Mouse (Mus musculus): ENCODE results near the gene Tmem63b. TPM values are rescaled to one million over a fixed set of nuclear protein-coding genes. Genes with fewer than 3 reads are reported as not detected.
A peak's percentile ranks its signal among the peaks of the same experiment; 100 is the strongest.

Tmem63b gene
- polyA plus RNA-seq, 1 experiment from 2014 or later: 38.0 TPM

DNA sequence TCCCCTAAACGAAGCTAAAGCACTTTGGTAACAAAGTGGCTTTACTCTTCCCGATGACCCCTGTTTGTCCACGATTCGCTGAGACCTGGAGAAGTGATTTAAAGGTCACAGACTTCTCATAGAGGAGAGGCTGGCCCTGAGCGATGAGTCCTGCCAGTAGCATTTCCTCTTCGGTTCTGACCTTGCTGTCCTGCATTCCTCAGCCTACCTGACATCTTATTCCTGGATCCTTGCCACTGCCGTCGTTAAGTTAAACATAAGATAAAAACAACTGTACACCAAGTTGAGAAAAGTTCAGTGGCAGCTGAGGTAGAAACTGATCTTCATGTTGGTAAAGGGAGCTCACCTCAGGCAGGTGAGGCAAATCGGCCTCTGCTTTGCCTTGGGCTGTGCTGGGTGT lies 2.4 kb upstream of the Tmem63b start:
- WGBS: 87% methylated on average over 9 of the region's 9 CpGs
- H3K4me2 ChIP-seq: no peak overlapping the region
- ATAC-seq (ENCODE audit: insufficient number of reproducible peaks, insufficient read depth, low FRiP score, low TSS enrichment, low read depth): no peak

DNA sequence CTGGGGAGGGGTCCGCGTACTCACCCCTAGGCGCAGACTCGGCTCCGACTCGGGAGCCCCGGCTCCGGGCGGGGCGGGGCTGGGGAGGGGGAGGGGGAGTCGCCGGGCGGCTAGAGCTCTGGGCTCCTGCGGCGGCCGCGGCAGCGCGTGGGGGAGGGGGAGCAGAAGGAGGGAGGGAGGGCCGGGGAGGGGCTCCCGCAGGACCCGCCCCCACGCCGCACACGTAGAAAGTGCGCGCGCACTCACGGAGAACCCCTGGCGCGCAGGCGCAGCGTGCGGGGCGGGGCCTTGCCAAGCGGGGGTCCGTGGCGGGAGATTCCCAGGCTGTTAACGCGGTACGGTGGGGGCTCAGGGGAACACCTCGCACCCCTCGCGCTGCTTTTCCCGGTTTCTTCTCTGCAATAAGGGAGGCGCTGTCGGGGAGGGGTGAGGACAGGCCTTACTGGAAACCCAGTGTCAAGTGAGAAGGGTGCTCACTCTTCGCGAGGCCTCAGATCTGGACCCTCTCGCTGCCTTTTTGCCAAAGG lies 549 bp downstream of the Tmem63b start, which contains the start of gene Mrpl14:
Mrpl14 (plus strand) TSS at position 230 of the 527 bp plus-strand sequence.
- Histone ChIP-seq H3K4me3 (peak within 1 kb of the TSS; percentile 90), H3K4me2 (peak within 1 kb of the TSS; percentile 87), H3K4me1 (peaks cover 31% of the 10 kb centered on the region), H3K9ac (peak within 1 kb of the TSS; percentile 92), H3K9me3 (no peaks in the 10 kb centered on the region), H3K27me3 (no peaks in the 10 kb centered on the region), H3K36me3 (no peaks in the 10 kb centered on the region), H3K27ac (peak within 1 kb of the TSS; percentile 89)
- WGBS: under 1% methylated on average over 45 of the region's 50 CpGs
- peak; percentile 84 for ATAC-seq (ENCODE audit: insufficient number of reproducible peaks, insufficient read depth, low FRiP score, low TSS enrichment, low read depth)

More for the DNA sequence above, 2.4 kb upstream of the Tmem63b start:
- Histone ChIP-seq H3K27ac (no peak overlapping the region), H3K9ac (no peak overlapping the region), H3K36me3 (no peaks in the 10 kb centered on the region), H3K4me3 (no peak overlapping the region), H3K9me3 (no peaks in the 10 kb centered on the region), H3K4me1 (peaks cover 37% of the 10 kb centered on the region), H3K27me3 (no peaks in the 10 kb centered on the region)

DNA sequence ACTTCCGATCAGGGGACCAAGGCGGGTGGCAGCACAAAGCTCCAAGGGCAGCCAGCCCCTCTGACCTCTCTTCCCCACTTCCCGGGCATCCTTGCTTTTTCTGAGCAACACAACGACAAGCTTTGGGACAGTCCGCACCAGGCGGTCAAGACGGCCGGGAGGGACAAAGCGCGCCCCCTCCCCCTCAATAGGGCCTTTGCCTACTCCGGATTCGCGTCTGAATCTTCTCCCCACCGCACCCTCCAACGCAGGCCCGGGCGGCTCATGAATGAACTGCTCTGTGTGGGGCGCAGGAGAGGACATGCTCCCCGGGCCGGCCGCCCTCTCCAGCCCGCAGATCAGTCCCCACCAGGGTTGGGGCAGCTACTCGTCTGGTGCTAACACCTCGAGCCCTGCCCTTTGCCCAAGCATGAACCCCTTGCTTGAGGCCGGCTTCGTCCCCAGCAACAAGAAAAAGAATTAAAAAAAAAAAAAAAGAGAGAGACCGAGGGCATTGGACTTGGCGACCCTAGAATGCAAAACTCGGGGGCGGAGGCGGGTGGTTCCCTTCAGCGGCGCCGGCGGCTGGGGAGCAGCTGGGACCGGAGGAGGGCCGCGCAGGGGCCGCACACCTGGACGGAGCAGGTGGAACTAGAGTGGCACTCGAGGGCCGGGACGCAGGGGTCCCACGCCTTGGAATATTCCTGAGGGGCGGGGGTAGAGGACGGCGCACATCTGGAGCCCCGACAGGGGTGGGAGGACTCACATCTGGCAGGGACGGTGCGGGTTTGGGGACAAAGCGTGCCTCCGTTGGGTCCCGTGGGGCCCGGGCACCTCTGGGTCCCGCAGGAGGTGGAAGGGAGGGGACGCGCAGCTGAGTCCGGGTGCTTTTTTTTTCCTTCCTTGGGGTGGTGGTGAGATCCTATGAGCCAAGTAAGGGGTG lies 1.3 kb downstream of the Tmem63b start:
- peak overlapping the region; percentile 92 for H3K9ac ChIP-seq
- ATAC-seq (ENCODE audit: insufficient number of reproducible peaks, insufficient read depth, low FRiP score, low TSS enrichment, low read depth): peak; percentile 56
- H3K27me3 ChIP-seq: no peaks in the 10 kb centered on the region
- H3K9me3 ChIP-seq: no peaks in the 10 kb centered on the region
- peak overlapping the region; percentile 89 for H3K27ac ChIP-seq
- H3K36me3 ChIP-seq: no peaks in the 10 kb centered on the region
- peaks cover 38% of the 10 kb centered on the region for H3K4me1 ChIP-seq
- under 1% methylated on average over 58 of the region's 58 CpGs for whole genome bisulfite sequencing
- peak overlapping the region; percentile 87 for H3K4me2 ChIP-seq
- H3K4me3 ChIP-seq: peak overlapping the region; percentile 90

- 24% methylated on average over 14 of the region's 14 CpGs for WGBS
- peak overlapping the region; percentile 89 for H3K27ac ChIP-seq
- H3K4me3 ChIP-seq: peak overlapping the region; percentile 90
- peak overlapping the region; percentile 87 for H3K4me2 ChIP-seq
- H3K36me3 ChIP-seq: no peaks in the 10 kb centered on the region
- H3K27me3 ChIP-seq: no peaks in the 10 kb centered on the region
- no peak for ATAC-seq (ENCODE audit: insufficient number of reproducible peaks, insufficient read depth, low FRiP score, low TSS enrichment, low read depth)
- H3K9me3 ChIP-seq: no peaks in the 10 kb centered on the region
- H3K4me1 ChIP-seq: peaks cover 40% of the 10 kb centered on the region
- peak overlapping the region; percentile 92 for H3K9ac ChIP-seq
Observed at GRCm38 (mm10) chr17:45684667-45685131, 2.0 kb downstream of the Tmem63b start.

DNA sequence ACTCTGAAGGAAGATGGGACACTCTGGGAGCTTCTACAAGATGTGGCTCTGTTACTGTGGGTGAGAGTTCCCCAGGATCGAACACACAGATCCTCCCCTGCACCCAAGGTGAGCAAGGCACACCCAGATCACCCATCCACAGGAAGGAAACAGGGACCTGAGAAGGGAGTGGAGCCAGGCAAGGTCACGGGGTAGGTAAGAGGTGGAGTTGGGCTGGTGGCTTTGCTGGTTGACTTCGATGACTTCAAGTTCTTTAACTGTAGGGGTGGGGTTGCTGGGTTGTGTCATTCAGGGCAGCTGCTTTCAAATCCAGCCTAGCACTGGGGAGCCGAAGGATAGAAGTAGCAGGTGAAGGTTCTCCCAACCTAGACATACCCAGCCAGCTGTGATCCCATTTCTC lies 3.9 kb downstream of the Tmem63b start:
- Histone ChIP-seq H3K27me3 (no peaks in the 10 kb centered on the region), H3K4me3 (no peak overlapping the region), H3K9ac (no peak overlapping the region), H3K4me1 (peaks cover 39% of the 10 kb centered on the region), H3K36me3 (peaks cover 11% of the 10 kb centered on the region), H3K27ac (no peak overlapping the region), H3K4me2 (no peak overlapping the region), H3K9me3 (no peaks in the 10 kb centered on the region)
- ATAC-seq (ENCODE audit: insufficient number of reproducible peaks, insufficient read depth, low FRiP score, low TSS enrichment, low read depth): no peak
- WGBS: 95% methylated on average over 4 of the region's 4 CpGs

DNA sequence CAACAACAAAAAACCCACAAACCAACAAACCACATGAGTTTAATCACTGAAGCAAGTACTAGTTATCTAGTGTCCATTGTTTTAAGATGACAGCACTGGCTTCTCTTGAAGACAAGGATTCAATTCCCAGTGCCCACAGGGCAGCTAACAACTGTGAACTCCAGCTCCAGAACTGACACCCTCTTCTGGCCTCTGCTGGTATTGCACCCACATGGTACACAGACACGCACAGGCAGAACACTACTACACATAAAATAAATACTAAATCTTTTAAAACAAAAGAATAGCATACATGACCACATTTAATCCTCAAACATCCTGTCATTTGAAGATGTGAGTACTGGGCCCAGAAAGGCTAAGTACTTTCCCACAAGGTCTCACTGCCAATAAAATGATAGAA lies 5.1 kb downstream of the Tmem63b start:
- 89% methylated on average over 1 of the region's 1 CpGs for WGBS
- no peak overlapping the region for H3K4me3 ChIP-seq
- H3K27me3 ChIP-seq: no peaks in the 10 kb centered on the region
- H3K9ac ChIP-seq: no peak overlapping the region
- H3K36me3 ChIP-seq: peaks cover 22% of the 10 kb centered on the region
- no peaks in the 10 kb centered on the region for H3K9me3 ChIP-seq
- no peak overlapping the region for H3K27ac ChIP-seq
- peaks cover 27% of the 10 kb centered on the region for H3K4me1 ChIP-seq
- no peak overlapping the region for H3K4me2 ChIP-seq
- ATAC-seq (ENCODE audit: insufficient number of reproducible peaks, insufficient read depth, low FRiP score, low TSS enrichment, low read depth): no peak

DNA sequence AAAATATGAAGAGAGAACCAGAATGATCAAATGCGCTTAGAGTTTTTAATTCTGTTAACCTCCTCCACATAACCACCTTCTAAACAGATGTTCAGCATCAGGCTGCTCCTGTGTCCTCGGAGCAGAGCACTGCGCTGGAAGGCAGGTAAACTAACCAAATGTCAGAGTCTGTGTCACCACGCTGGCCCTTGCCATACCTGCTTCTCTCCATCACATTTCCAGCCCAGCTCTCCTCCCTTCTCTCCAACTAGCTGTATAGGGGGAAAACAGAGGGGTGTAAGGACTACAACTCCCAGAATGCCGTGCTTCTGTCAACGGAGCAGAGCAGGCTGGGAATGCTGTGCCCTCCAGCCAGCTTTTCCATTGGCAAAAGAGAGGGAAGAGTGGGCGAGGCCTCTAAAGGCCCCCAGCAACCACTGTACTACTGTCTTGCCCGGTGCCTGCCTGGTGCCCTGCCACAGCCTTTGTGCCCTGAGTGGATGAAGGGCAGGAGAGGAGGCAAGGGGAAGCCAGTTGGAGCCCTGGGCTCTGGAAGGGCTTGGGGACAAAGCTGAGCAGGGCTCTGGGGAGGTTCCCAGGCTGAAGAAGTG lies 6.2 kb downstream of the Tmem63b start:
- peak overlapping the region; percentile 85 for H3K27ac ChIP-seq
- H3K36me3 ChIP-seq: peaks cover 33% of the 10 kb centered on the region
- H3K9me3 ChIP-seq: no peaks in the 10 kb centered on the region
- peak; percentile 43; the same call in 1 of the 2 replicates for ATAC-seq (ENCODE audit: insufficient number of reproducible peaks, insufficient read depth, low FRiP score, low TSS enrichment, low read depth)
- peak overlapping the region; percentile 66 for H3K9ac ChIP-seq
- H3K4me2 ChIP-seq: peak overlapping the region; percentile 55
- no peaks in the 10 kb centered on the region for H3K27me3 ChIP-seq
- peak overlapping the region; percentile 25 for H3K4me3 ChIP-seq
- WGBS: 48% methylated on average over 8 of the region's 8 CpGs
- peaks cover 27% of the 10 kb centered on the region for H3K4me1 ChIP-seq

DNA sequence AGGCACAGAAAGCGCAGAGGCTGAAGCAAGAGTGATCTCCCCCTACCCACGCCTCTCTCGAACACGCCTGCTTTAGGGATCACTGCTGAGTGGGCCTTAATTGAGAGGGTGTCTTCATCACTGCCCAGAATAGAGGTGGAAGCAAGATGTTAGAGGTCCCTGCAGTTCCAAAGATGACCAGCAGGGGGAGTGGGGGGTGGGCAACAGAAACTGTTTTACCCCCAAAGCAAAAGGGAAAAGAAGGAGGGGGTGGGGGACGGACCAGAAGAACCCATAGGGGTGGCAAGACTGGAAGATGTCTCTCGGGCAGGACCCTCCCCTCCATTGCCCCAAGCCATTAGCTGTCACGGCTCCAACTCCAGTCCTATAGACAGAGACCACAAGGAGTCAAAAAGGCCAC lies 8.6 kb downstream of the Tmem63b start:
- ATAC-seq (ENCODE audit: insufficient number of reproducible peaks, insufficient read depth, low FRiP score, low TSS enrichment, low read depth): no peak
- 0 out of 2 replicates have a peak overlapping the region, but pooled peaks have one; percentile 12 for H3K9ac ChIP-seq
- no peaks in the 10 kb centered on the region for H3K27me3 ChIP-seq
- H3K4me2 ChIP-seq: no peak overlapping the region
- no peaks in the 10 kb centered on the region for H3K9me3 ChIP-seq
- H3K4me1 ChIP-seq: peaks cover 15% of the 10 kb centered on the region
- peaks cover 53% of the 10 kb centered on the region for H3K36me3 ChIP-seq
- H3K4me3 ChIP-seq: no peak overlapping the region
- 26% methylated on average over 7 of the region's 7 CpGs for WGBS
- H3K27ac ChIP-seq: peak overlapping the region; percentile 62

DNA sequence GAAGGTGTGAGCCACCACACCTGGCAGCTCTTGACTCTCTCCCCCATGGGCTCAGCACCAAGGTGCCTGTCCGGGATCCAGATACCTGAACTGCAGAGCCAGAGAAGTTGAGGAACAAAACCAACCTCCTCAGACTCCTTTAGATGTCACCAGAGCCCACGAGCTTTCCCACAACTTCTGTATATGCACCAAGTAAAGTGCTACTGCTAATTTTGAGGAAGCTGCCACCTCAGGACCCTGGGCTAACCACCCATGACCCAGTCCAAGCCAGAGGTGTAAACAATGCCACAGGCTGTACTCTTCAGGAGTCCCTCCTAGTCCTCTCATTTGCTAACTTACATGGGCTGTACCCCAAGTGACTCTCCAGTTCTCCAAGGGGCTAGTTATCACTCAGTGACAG lies 14.1 kb downstream of the Tmem63b start:
- no peak for ATAC-seq (ENCODE audit: insufficient number of reproducible peaks, insufficient read depth, low FRiP score, low TSS enrichment, low read depth)
- H3K9ac ChIP-seq: no peak overlapping the region
- WGBS: 88% methylated on average over 2 of the region's 2 CpGs

GRCm38 (mm10) chr17:45671821-45672220 lies 14.9 kb downstream of the Tmem63b start:
- H3K9ac ChIP-seq: no peak overlapping the region
- H3K27me3 ChIP-seq: no peaks in the 10 kb centered on the region
- H3K4me3 ChIP-seq: no peak overlapping the region
- peaks cover 91% of the 10 kb centered on the region for H3K36me3 ChIP-seq
- no peaks in the 10 kb centered on the region for H3K4me1 ChIP-seq
- no peaks in the 10 kb centered on the region for H3K9me3 ChIP-seq
- no peak overlapping the region for H3K4me2 ChIP-seq
- WGBS: 95% methylated on average over 1 of the region's 1 CpGs
- H3K27ac ChIP-seq: no peak overlapping the region
- ATAC-seq (ENCODE audit: insufficient number of reproducible peaks, insufficient read depth, low FRiP score, low TSS enrichment, low read depth): no peak

More for the DNA sequence above, 14.1 kb downstream of the Tmem63b start:
- H3K36me3 ChIP-seq: peaks cover 91% of the 10 kb centered on the region
- H3K4me3 ChIP-seq: no peak overlapping the region
- H3K4me2 ChIP-seq: no peak overlapping the region
- H3K27me3 ChIP-seq: no peaks in the 10 kb centered on the region
- H3K27ac ChIP-seq: no peak overlapping the region
- no peaks in the 10 kb centered on the region for H3K4me1 ChIP-seq
- H3K9me3 ChIP-seq: no peaks in the 10 kb centered on the region

GRCm38 (mm10) chr17:45667986-45668385 lies 18.7 kb downstream of the Tmem63b start:
- Histone ChIP-seq H3K36me3 (peaks cover 87% of the 10 kb centered on the region), H3K27me3 (no peaks in the 10 kb centered on the region), H3K9ac (no peak overlapping the region), H3K27ac (no peak overlapping the region), H3K9me3 (no peaks in the 10 kb centered on the region), H3K4me1 (0 out of 2 replicates have a peak, but pooled peaks cover 3% of the 10 kb centered on the region), H3K4me2 (no peak overlapping the region), H3K4me3 (no peak overlapping the region)
- no peak for ATAC-seq (ENCODE audit: insufficient number of reproducible peaks, insufficient read depth, low FRiP score, low TSS enrichment, low read depth)
- WGBS: 88% methylated on average over 10 of the region's 10 CpGs
